Mouse (Mus musculus) CD4-positive naive resting alpha-beta T cell, adult 57 days (primary cell): ENCODE results near the gene Padi6. TPM values are rescaled to one million over a fixed set of nuclear protein-coding genes. Genes with fewer than 3 reads are reported as not detected.

ENCODE experiments used
- total RNA-seq: library from RNA; stranded (reverse); gene quantifications from one replicate; pipeline ENCODE4 v1.2.4, GENCODE M21; 2023

Padi6 gene
- not detected for total RNA-seq

DNA sequence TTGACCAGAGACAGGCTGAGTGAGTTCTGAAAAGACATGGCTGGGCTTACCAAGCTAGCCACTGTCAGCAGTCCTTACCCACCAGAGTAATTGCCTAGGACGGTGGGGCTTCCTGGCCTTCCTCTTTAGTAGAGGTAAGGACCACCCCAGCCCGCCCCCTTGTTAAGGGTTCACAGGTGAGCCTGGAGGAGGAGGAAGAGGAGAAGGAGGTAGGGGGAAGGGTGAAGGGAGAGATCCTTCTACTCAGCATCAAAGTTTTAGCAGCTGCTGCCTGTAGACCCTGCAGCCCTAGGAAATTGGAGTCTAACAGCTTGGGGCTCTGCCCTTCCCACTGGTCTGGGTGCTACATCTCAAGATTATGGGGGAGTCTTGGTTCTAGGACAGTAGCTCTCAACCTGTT, at the start of gene Padi6:
Gene Padi6 (minus strand): TSS at position 101 of the 400 bp plus-strand sequence.

DNA sequence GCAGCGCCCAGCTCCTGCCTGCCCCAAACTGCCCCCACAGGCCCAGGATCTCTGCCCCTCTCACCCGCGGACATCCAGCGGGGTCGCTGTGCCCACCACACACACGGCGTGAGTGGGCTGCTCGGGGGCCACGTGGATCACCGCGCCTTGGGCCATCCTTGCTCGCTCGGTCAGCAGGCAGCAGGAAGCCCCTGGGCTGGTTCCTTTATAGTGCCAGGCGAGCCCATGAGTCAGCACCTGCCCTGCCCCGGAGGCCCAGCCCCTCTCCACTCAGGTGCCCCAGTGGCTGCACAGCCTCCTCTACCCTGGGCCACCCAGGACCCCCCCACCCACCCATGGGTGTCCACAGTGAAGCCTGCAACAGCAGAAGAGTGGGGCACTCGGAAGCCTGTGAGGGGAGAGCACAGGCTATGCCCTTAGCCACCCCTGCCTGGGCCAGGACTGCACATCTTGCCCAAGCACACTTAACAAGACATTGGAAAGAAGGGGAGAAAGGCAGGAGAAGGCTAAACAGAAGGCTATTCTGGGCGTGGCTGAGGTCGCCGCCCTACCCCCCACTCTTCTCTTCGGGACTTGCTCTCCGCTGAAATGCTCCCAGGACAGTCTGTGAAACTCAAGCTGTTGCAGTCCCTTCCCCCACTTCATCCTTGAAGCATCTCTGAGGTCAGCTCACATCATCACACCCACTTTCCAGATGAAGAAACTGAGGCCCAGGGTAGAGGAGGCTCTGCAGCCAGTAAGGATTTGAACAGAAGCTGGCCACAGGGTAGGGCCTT, 31.8 kb upstream of the Padi6 start, which contains the start of gene Padi4:
Gene Padi4 (minus strand): TSS at position 212 of the 776 bp plus-strand sequence.

DNA sequence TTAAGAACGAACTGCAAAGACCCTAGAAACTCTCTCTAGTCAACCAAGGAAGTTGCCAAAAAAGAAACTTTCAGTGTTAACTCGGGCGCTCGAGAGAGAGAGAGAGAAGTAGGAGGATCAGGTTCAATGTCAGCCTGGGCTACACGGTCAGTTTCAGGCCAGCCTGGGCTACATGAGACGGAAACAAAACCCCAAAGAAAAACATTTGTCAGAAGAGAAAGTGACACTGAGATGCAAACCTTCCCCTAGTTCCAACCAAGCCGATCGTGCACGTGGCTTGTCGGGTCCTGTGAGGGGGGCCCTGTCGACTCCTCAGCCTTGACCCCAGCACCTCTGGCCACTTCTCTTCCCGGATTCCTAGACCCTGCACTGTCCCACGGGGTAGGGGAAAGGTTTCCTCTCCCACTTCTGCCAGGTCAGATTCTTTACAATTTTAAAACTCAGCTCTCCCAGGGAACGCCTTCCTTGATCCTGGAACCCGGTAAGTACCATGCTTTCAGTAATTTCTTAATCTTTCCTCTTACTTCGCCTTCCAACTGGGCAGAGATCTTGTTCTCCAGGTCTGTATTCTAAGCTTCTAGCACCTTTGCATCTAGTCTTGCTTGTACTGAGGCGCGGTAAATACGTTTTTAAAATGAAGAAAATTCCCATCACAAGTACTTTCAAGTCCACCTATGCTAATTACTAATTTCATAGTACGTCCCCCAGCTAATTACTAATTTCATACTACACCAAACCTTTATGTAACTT, 42.0 kb downstream of the Padi6 start, which contains the start of gene Rcc2:
Gene Rcc2 (plus strand): TSS at position 273 of the 750 bp plus-strand sequence.

Other genes starting within 250 kb of the Padi6 start
- 0.59 TPM for gene Arhgef10l, start 76.6 kb downstream of the Padi6 start, total RNA-seq
- gene Rcc2, start 42.1 kb downstream of the Padi6 start, total RNA-seq, result 129 TPM
- 0.98 TPM for gene Padi4, start 31.6 kb upstream of the Padi6 start, total RNA-seq
- 1.8 TPM for gene Padi3, start 68.0 kb upstream of the Padi6 start, total RNA-seq
- gene Padi1, start 103.1 kb upstream of the Padi6 start, total RNA-seq, result 1.3 TPM
- 28.0 TPM for gene Padi2, start 163.7 kb upstream of the Padi6 start, total RNA-seq
- gene Sdhb, start 218.6 kb upstream of the Padi6 start, total RNA-seq, result 93.1 TPM
- 31.9 TPM for gene Atp13a2, start 244.2 kb upstream of the Padi6 start, total RNA-seq